Mouse (Mus musculus): ENCODE data around the gene Ace. TPM values are rescaled to one million over a fixed set of nuclear protein-coding genes. Genes with fewer than 3 reads are reported as not detected.

The Ace gene
- polyA plus RNA-seq, 1 experiment from 2014 or later: 6.8 TPM

DNA sequence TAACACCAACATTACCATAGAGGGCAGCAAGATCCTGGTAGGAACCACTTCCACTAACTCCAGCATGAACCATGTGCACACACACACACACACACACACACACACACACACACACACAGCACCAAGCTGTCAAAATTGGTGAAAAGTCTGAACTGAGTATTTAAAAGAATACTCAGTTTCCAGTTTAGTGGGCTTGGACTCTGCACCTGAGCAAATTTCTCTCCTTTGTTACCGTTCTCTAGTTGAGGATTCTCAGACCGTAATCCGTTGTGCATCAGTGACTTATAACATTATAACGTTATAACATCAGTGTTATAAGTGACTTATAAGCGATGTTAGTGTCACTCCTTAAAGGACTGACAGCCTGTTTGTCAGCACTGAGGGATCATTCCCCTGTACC lies 7.9 kb downstream of the Ace start:
- no peak for DNase-seq (ENCODE audit: low spot score)
- Histone ChIP-seq H3K9ac (no peak overlapping the region), H3K4me1 (replicated peaks; ENCODE audit: control insufficient read depth, insufficient read depth, low read length) (no peaks in the 10 kb centered on the region), H3K36me3 (replicated peaks; ENCODE audit: control insufficient read depth, insufficient read depth) (no peaks in the 10 kb centered on the region), H3K27ac (no peak overlapping the region), H3K27me3 (ENCODE audit: control insufficient read depth, insufficient read depth, low read length) (no peaks in the 10 kb centered on the region), H3K9me3 (ENCODE audit: control insufficient read depth, low read length) (no peaks in the 10 kb centered on the region), H3K4me2 (replicated peaks) (no peak overlapping the region), H3K4me3 (replicated peaks; ENCODE audit: low read length) (no peak overlapping the region)
- WGBS: 96% methylated on average over 5 of the region's 5 CpGs
- ATAC-seq (ENCODE audit: low FRiP score): no peak

DNA sequence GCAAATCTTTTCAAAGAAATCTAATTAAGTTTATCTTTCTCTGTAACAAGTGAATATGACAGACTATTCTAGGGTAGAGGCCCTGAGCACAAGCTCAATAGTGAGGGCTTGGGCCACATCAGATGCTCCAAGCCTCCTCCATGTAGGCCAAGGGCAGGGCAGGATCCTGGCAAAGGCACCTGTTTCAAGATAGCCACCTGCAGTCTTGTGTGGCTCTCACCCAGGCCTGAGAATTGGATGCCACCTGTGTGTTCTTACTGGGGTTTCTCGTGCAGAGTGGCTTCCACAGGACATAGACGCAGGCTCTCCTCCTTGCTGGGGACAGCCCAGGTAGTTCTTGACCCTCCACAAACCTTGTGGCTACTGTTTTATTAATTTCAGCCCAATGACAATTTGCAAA lies 10.5 kb downstream of the Ace start:
- no peak overlapping the region for H3K4me2 ChIP-seq (replicated peaks)
- WGBS: 88% methylated on average over 2 of the region's 2 CpGs
- H3K27me3 ChIP-seq (ENCODE audit: control insufficient read depth, insufficient read depth, low read length): no peaks in the 10 kb centered on the region
- no peak overlapping the region for H3K27ac ChIP-seq
- H3K36me3 ChIP-seq (replicated peaks; ENCODE audit: control insufficient read depth, insufficient read depth): no peaks in the 10 kb centered on the region
- H3K4me1 ChIP-seq (replicated peaks; ENCODE audit: control insufficient read depth, insufficient read depth, low read length): no peaks in the 10 kb centered on the region
- no peak overlapping the region for H3K4me3 ChIP-seq (replicated peaks; ENCODE audit: low read length)
- ATAC-seq (ENCODE audit: low FRiP score): no peak
- DNase-seq (ENCODE audit: low spot score): no peak
- H3K9me3 ChIP-seq (ENCODE audit: control insufficient read depth, low read length): no peaks in the 10 kb centered on the region
- no peak overlapping the region for H3K9ac ChIP-seq

DNA sequence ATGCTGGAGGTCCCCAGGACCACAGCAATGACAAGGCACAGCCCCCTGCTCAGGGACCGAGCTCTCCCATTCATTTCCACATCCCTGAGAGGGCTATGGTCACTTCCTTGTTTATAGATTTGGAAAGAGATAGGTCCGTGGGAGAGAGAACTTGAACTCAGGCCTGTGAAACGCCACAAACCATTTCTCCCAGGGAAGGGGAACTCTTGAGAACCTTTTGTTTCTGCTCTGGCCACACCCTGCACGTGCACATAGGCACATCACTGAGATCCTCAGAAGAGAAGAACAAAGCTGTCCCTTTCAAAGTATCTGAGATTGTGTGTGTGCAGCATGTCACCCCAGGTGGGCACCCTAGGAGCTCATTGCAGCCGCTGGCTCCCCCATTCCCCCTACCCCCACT lies 10.9 kb downstream of the Ace start:
- no peaks in the 10 kb centered on the region for H3K36me3 ChIP-seq (replicated peaks; ENCODE audit: control insufficient read depth, insufficient read depth)
- DNase-seq (ENCODE audit: low spot score) (no peak), ATAC-seq (ENCODE audit: low FRiP score) (no peak)
- H3K4me2 ChIP-seq (replicated peaks): no peak overlapping the region
- H3K27me3 ChIP-seq (ENCODE audit: control insufficient read depth, insufficient read depth, low read length): no peaks in the 10 kb centered on the region
- no peaks in the 10 kb centered on the region for H3K9me3 ChIP-seq (ENCODE audit: control insufficient read depth, low read length)
- H3K4me3 ChIP-seq (replicated peaks; ENCODE audit: low read length): no peak overlapping the region
- no peaks in the 10 kb centered on the region for H3K4me1 ChIP-seq (replicated peaks; ENCODE audit: control insufficient read depth, insufficient read depth, low read length)
- H3K27ac ChIP-seq: no peak overlapping the region
- no peak overlapping the region for H3K9ac ChIP-seq
- 69% methylated on average over 5 of the region's 5 CpGs for WGBS

- Histone ChIP-seq H3K4me3 (replicated peaks; ENCODE audit: low read length) (no peak overlapping the region), H3K4me1 (replicated peaks; ENCODE audit: control insufficient read depth, insufficient read depth, low read length) (no peaks in the 10 kb centered on the region), H3K36me3 (replicated peaks; ENCODE audit: control insufficient read depth, insufficient read depth) (no peaks in the 10 kb centered on the region), H3K27ac (no peak overlapping the region), H3K4me2 (replicated peaks) (no peak overlapping the region), H3K9ac (no peak overlapping the region), H3K9me3 (ENCODE audit: control insufficient read depth, low read length) (no peaks in the 10 kb centered on the region), H3K27me3 (ENCODE audit: control insufficient read depth, insufficient read depth, low read length) (no peaks in the 10 kb centered on the region)
- 53% methylated on average over 4 of the region's 4 CpGs for WGBS
- ATAC-seq (ENCODE audit: low FRiP score) (no peak), DNase-seq (ENCODE audit: low spot score) (no peak)
Measured at GRCm38 (mm10) chr11:105984452-105984851, 16.7 kb downstream of the Ace start.

DNA sequence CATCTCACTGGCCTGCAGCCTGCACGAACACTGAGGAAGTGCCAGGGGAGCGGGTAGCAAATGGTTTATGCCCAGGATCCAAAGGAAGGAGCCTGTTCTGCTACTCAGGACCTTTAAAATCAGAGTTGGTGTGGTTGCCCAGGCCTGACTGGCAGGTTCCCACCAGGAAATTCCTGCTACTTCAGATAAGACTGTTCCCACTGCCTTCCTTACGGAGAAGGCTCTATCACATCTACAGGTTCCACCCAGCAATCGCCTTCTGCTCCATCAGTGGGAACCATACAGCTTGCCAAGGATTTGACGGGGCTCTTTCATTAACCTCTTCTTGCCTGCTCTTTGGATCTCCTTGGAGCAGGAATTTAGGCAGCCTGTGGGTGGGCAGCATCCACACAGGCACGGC lies 19.7 kb downstream of the Ace start:
- no peak overlapping the region for H3K27ac ChIP-seq
- H3K4me1 ChIP-seq (replicated peaks; ENCODE audit: control insufficient read depth, insufficient read depth, low read length): no peaks in the 10 kb centered on the region
- no peaks in the 10 kb centered on the region for H3K36me3 ChIP-seq (replicated peaks; ENCODE audit: control insufficient read depth, insufficient read depth)
- no peak overlapping the region for H3K9ac ChIP-seq
- no peaks in the 10 kb centered on the region for H3K9me3 ChIP-seq (ENCODE audit: control insufficient read depth, low read length)
- DNase-seq (ENCODE audit: low spot score): no peak
- no peak overlapping the region for H3K4me3 ChIP-seq (replicated peaks; ENCODE audit: low read length)
- H3K27me3 ChIP-seq (ENCODE audit: control insufficient read depth, insufficient read depth, low read length): no peaks in the 10 kb centered on the region
- H3K4me2 ChIP-seq (replicated peaks): no peak overlapping the region
- ATAC-seq (ENCODE audit: low FRiP score): no peak
- 76% methylated on average over 6 of the region's 6 CpGs for WGBS

DNA sequence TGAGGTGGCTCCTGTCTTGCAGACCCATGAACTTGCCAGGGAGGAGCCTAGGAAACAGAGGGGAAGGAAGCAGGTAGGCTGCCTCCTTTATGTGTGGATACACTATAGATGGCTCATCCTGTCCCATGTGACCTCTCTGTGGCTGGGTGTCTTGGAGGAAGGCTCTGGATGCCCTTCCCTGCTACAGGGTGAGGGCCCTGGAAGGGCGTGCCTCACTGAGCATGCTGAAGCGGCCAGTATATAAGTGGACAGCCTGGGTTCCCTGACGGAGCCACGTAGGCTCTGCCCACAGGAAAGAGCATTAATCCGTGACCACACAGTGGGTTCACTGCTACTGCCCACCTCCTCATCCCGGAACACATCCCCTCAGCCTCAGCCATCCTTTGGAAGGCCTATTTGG lies 21.7 kb downstream of the Ace start:
- Histone ChIP-seq H3K9ac (no peak overlapping the region), H3K27me3 (ENCODE audit: control insufficient read depth, insufficient read depth, low read length) (no peaks in the 10 kb centered on the region), H3K4me2 (replicated peaks) (no peak overlapping the region), H3K4me1 (replicated peaks; ENCODE audit: control insufficient read depth, insufficient read depth, low read length) (no peaks in the 10 kb centered on the region), H3K36me3 (replicated peaks; ENCODE audit: control insufficient read depth, insufficient read depth) (no peaks in the 10 kb centered on the region), H3K4me3 (replicated peaks; ENCODE audit: low read length) (no peak overlapping the region), H3K27ac (no peak overlapping the region), H3K9me3 (ENCODE audit: control insufficient read depth, low read length) (no peaks in the 10 kb centered on the region)
- WGBS: 85% methylated on average over 6 of the region's 6 CpGs
- DNase-seq (ENCODE audit: low spot score) (no peak), ATAC-seq (ENCODE audit: low FRiP score) (no peak)

GRCm38 (mm10) chr11:105990231-105990630 lies 22.5 kb downstream of the Ace start:
- no peaks in the 10 kb centered on the region for H3K9me3 ChIP-seq (ENCODE audit: control insufficient read depth, low read length)
- DNase-seq (ENCODE audit: low spot score): no peak
- no peaks in the 10 kb centered on the region for H3K36me3 ChIP-seq (replicated peaks; ENCODE audit: control insufficient read depth, insufficient read depth)

DNA sequence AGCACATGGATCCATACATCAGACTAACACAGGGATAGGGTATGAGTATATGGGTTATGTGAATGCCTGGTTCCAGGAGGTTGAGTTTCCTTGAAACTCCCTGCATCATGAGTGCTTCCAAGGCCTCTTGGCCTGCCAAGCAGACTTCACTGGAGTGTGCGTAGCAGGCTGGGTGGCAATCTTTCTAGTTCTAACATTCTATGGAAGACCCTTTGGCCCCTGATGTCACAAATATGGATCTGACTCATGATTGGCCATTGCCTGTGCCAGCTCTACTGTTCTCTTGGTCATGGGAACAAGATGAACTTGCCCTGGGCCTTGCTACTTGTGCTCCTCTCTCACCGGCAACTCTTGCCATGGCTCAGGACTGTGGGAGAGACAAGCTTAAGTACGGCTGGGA lies 26.6 kb downstream of the Ace start, which contains the start of gene Ace3:
TSS of gene Ace3 (plus strand) at position 301 of the 400 bp plus-strand sequence.
- H3K27me3 ChIP-seq (ENCODE audit: control insufficient read depth, insufficient read depth, low read length): no peaks in the 10 kb centered on the region
- no peaks in the 10 kb centered on the region for H3K36me3 ChIP-seq (replicated peaks; ENCODE audit: control insufficient read depth, insufficient read depth)
- H3K9me3 ChIP-seq (ENCODE audit: control insufficient read depth, low read length): no peaks in the 10 kb centered on the region
- no peak within 1 kb of the TSS for H3K27ac ChIP-seq
- H3K9ac ChIP-seq: no peak within 1 kb of the TSS
- DNase-seq (ENCODE audit: low spot score) (no peak), ATAC-seq (ENCODE audit: low FRiP score) (no peak)
- no peaks in the 10 kb centered on the region for H3K4me1 ChIP-seq (replicated peaks; ENCODE audit: control insufficient read depth, insufficient read depth, low read length)
- H3K4me2 ChIP-seq (replicated peaks): no peak within 1 kb of the TSS
- no peak within 1 kb of the TSS for H3K4me3 ChIP-seq (replicated peaks; ENCODE audit: low read length)
- WGBS: 96% methylated on average over 3 of the region's 3 CpGs

More at GRCm38 (mm10) chr11:105990231-105990630, 22.5 kb downstream of the Ace start:
- H3K9ac ChIP-seq: no peak overlapping the region
- H3K27me3 ChIP-seq (ENCODE audit: control insufficient read depth, insufficient read depth, low read length): no peaks in the 10 kb centered on the region
- H3K4me3 ChIP-seq (replicated peaks; ENCODE audit: low read length): no peak overlapping the region
- H3K27ac ChIP-seq: no peak overlapping the region
- H3K4me1 ChIP-seq (replicated peaks; ENCODE audit: control insufficient read depth, insufficient read depth, low read length): no peaks in the 10 kb centered on the region
- no peak for ATAC-seq (ENCODE audit: low FRiP score)
- H3K4me2 ChIP-seq (replicated peaks): no peak overlapping the region
- 61% methylated on average over 2 of the region's 2 CpGs for WGBS

DNA sequence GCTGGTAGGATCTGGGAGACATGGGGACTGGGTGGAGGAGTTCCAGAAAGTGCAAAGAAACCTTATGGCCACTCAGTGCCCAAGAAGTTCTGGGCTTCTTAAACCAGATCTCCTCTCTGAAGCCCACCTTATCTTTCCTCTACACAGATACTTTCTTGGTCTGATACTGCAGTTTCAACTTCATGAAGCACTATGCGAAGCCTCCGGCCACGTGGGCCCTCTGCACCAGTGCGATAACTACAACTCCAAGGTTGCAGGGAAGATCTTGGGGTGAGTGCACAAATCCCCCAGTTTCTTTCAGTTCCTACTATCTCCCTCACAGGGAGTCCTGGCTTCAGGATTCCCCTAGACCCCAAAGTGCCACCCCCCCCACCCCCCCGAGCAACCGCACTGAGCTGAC lies 32.3 kb downstream of the Ace start:
- no peak overlapping the region for H3K4me3 ChIP-seq (replicated peaks; ENCODE audit: low read length)
- no peaks in the 10 kb centered on the region for H3K4me1 ChIP-seq (replicated peaks; ENCODE audit: control insufficient read depth, insufficient read depth, low read length)
- no peak overlapping the region for H3K27ac ChIP-seq
- H3K36me3 ChIP-seq (replicated peaks; ENCODE audit: control insufficient read depth, insufficient read depth): no peaks in the 10 kb centered on the region
- DNase-seq (ENCODE audit: low spot score) (no peak), ATAC-seq (ENCODE audit: low FRiP score) (no peak)
- no peaks in the 10 kb centered on the region for H3K27me3 ChIP-seq (ENCODE audit: control insufficient read depth, insufficient read depth, low read length)
- H3K9me3 ChIP-seq (ENCODE audit: control insufficient read depth, low read length): no peaks in the 10 kb centered on the region
- no peak overlapping the region for H3K9ac ChIP-seq
- no peak overlapping the region for H3K4me2 ChIP-seq (replicated peaks)
- 99% methylated on average over 6 of the region's 6 CpGs for WGBS

GRCm38 (mm10) chr11:106001718-106002117 lies 34.0 kb downstream of the Ace start:
- Histone ChIP-seq H3K27me3 (ENCODE audit: control insufficient read depth, insufficient read depth, low read length) (no peaks in the 10 kb centered on the region), H3K36me3 (replicated peaks; ENCODE audit: control insufficient read depth, insufficient read depth) (no peaks in the 10 kb centered on the region), H3K9ac (no peak overlapping the region), H3K9me3 (ENCODE audit: control insufficient read depth, low read length) (no peaks in the 10 kb centered on the region), H3K4me1 (replicated peaks; ENCODE audit: control insufficient read depth, insufficient read depth, low read length) (no peaks in the 10 kb centered on the region), H3K4me3 (replicated peaks; ENCODE audit: low read length) (no peak overlapping the region), H3K27ac (no peak overlapping the region), H3K4me2 (replicated peaks) (no peak overlapping the region)
- 49% methylated on average over 4 of the region's 4 CpGs for WGBS
- ATAC-seq (ENCODE audit: low FRiP score) (no peak), DNase-seq (ENCODE audit: low spot score) (peak; percentile 38)

All from hindbrain, embryonic 14.5 days (tissue).